Mouse (Mus musculus) heart, postnatal 4 days (tissue): ENCODE measurements around the gene Lipt1. TPM values are rescaled to one million over a fixed set of nuclear protein-coding genes. Genes with fewer than 3 reads are reported as not detected.

Source experiments
- DNase-seq: peaks from one replicate; pipeline ENCODE4 v3.0.0; 2021
- total RNA-seq, 2 experiments: library from RNA; stranded (reverse); gene quantifications; 2 replicates each; pipeline ENCODE4 v1.2.3; 2021

Lipt1 gene
- 1 to 10 TPM; 7.3 to 8.6 TPM for total RNA-seq

- DNase-seq, result no peak
Observed at GRCm38 (mm10) chr1:37871704-37872103, at the start of gene Lipt1. Lipt1 (plus strand) TSS chr1:37871738.

- no peak for DNase-seq
Observed at GRCm38 (mm10) chr1:37831681-37832080, 39.9 kb upstream of the Lipt1 start.

- DNase-seq, result no peak
Observed at GRCm38 (mm10) chr1:37846878-37847277, 24.7 kb upstream of the Lipt1 start.

GRCm38 (mm10) chr1:37850696-37851095 is 20.8 kb upstream of the Lipt1 start:
- no peak for DNase-seq

GRCm38 (mm10) chr1:37864511-37865400 is 6.8 kb upstream of the Lipt1 start:
- DNase-seq, result peak; percentile 99

- no peak for DNase-seq
Observed at GRCm38 (mm10) chr1:37865401-37866215, 5.9 kb upstream of the Lipt1 start.

GRCm38 (mm10) chr1:37866286-37866685 is 5.3 kb upstream of the Lipt1 start, which contains the start of gene Tsga10:
Tsga10 (minus strand) TSS chr1:37866429.
- no peak for DNase-seq

- peak; percentile 63 for DNase-seq
Observed at GRCm38 (mm10) chr1:37867056-37867455, 4.5 kb upstream of the Lipt1 start.

GRCm38 (mm10) chr1:37867684-37868322 is 3.7 kb upstream of the Lipt1 start:
- DNase-seq, result no peak

GRCm38 (mm10) chr1:37868640-37869039 is 2.9 kb upstream of the Lipt1 start:
- DNase-seq, result no peak

- no peak for DNase-seq
Observed at GRCm38 (mm10) chr1:37869362-37869761, 2.2 kb upstream of the Lipt1 start.

- peak; percentile 83 for DNase-seq
Observed at GRCm38 (mm10) chr1:37872131-37873067, 861 bp downstream of the Lipt1 start.

GRCm38 (mm10) chr1:37873157-37873556 is 1.6 kb downstream of the Lipt1 start:
- DNase-seq, result no peak

GRCm38 (mm10) chr1:37877736-37878460 is 6.4 kb downstream of the Lipt1 start:
- DNase-seq, result no peak

- DNase-seq, result no peak
Observed at GRCm38 (mm10) chr1:37883411-37883810, 11.9 kb downstream of the Lipt1 start.

GRCm38 (mm10) chr1:37884451-37884850 is 12.9 kb downstream of the Lipt1 start:
- DNase-seq, result no peak

- DNase-seq, result no peak
Observed at GRCm38 (mm10) chr1:37889206-37889605, 17.7 kb downstream of the Lipt1 start.

GRCm38 (mm10) chr1:37890025-37890652 is 18.6 kb downstream of the Lipt1 start, which contains the start of the genes Mitd1 and Mrpl30:
Mitd1 (minus strand) TSS chr1:37890411.
Mrpl30 (plus strand) TSS chr1:37890477.
- peak; percentile 93 for DNase-seq

GRCm38 (mm10) chr1:37891400-37891799 is 19.9 kb downstream of the Lipt1 start:
- DNase-seq, result no peak

- no peak for DNase-seq
Observed at GRCm38 (mm10) chr1:37894606-37895005, 23.1 kb downstream of the Lipt1 start.
